Mouse (Mus musculus) hindlimb bud, embryonic 11.5 days (tissue): ENCODE measurements around the gene Ski.

Experiments used
- DNase-seq: peaks from one replicate; pipeline ENCODE4 v3.0.0-alpha.2; 2012; ENCODE audit warnings: low read depth, low spot score; ENCODE audit errors: extremely low spot score

The Ski gene

GRCm38 (mm10) chr4:155116607-155117006 is 105.8 kb downstream of the Ski start:
- DNase-seq, result no peak

GRCm38 (mm10) chr4:155113766-155114410 is 108.5 kb downstream of the Ski start:
- no peak for DNase-seq

- no peak for DNase-seq
Measured at GRCm38 (mm10) chr4:155109471-155109870, 112.9 kb downstream of the Ski start.

GRCm38 (mm10) chr4:155107886-155108285 is 114.5 kb downstream of the Ski start:
- DNase-seq, result no peak
